Mouse (Mus musculus): ENCODE results near the gene Kazn.
A peak's percentile ranks its signal among the peaks of the same experiment; 100 is the strongest.

Gene Kazn

GRCm38 (mm10) chr4:142103081-142103671 lies 136.0 kb downstream of the Kazn start:
- no peak for DNase-seq

DNA sequence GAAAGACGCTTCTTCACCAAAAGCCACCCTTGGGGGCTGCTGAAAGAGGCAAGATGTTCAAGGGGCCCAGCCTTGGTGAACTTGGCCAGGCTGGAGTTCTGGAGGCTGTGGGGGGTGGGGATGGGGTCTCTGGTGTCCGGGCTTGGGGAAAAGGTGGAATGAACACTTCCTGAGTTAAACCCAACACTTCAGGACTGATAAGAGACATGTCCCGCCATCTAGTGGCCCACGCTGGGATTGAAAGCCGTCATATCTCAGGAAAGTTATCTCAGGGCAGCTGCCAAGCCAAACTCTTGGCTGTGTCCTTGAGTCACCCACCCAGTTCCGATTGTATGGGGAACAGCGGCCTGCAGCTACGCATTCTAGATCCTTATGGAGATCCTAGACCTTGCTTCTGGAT lies 140.9 kb downstream of the Kazn start:
- DNase-seq = peak; percentile 90 to 94

DNA sequence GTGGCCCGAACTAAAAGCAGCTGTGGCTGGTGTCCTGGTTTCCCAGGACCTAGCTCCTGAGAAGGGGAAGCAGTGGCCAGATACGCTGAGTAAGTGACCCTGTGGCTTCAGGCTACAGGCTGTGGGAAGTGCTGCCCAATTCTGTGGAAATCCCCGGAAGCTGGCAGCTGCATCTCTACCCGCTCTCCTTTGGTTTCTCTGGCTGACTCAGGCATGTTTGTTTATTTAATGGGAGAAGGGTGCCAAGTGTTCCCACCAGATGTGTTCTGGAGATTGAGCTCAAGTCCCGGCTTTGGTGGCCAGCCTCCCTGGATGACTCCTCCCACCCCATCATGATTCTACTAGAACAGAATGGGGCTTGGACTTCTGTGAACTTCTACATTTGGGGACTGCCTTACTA lies 141.3 kb downstream of the Kazn start:
- peak in 1 of 2 experiments; percentile 35 for DNase-seq

- DNase-seq = peak; percentile 92 to 94
Observed at GRCm38 (mm10) chr4:142095513-142096241, 143.5 kb downstream of the Kazn start.

DNA sequence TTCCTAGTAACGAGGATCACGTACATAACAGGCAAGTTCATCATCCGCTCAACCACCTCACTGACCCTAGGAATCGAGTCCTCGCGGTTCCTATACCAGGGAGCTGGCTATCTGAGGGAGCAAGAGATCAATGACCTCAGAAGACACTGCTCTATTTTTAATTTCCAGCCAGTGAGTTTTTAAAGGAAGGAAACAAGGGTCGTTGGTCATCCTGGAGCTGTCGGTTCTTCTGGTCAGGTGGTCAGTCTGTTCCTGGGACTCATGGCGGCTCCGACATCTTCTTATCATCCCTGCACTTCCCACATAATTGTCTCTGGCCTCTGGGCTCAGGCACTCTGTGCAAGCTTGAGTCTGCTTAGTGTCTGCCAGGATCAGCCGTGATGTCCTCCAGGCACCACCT lies 144.8 kb downstream of the Kazn start:
- DNase-seq = no peak

DNA sequence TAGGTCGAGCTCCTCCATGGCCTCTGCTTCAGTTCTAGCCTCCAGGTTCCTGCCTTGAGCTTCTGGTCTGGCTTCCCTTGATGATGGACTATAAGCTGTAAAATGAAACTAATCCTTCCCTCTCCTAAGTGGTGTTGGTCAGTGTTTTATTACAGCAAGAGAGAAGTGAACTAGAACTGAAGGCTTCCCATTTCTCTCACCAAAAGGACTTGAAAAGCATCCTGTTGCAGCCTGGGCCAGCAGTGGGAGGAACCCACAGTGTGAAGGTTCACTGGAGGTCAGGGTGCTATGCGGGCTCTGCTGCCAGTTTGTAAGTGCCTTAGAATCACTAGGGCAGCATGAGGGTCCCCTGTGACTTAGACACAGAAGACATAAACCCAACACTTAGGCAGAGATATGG lies 148.1 kb downstream of the Kazn start:
- no peak for DNase-seq

DNA sequence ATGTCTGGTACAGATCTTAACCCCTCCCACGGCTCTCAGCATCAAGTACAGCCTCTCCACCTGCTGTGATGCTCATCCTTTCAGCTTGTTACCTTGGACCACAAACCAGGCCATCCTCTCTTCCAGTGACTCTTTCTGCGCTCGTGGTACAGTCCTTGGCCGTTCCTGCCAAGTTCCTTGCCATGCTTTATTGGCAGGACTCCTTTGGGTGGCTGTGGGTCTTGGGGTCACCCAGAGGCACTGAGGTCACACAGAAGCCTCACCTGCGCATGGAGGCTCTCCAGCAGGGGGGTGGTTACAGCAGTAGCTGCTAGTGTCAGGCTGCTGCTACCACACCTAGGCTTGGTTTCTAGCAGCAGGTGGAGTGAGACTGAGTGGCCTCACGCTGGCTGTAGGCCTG lies 149.2 kb downstream of the Kazn start:
- peak; percentile 31 to 45 for DNase-seq

GRCm38 (mm10) chr4:142088836-142089235 lies 150.4 kb downstream of the Kazn start:
- DNase-seq = no peak

GRCm38 (mm10) chr4:142088409-142088808 lies 150.8 kb downstream of the Kazn start:
- DNase-seq = peak; percentile 42 to 63

DNA sequence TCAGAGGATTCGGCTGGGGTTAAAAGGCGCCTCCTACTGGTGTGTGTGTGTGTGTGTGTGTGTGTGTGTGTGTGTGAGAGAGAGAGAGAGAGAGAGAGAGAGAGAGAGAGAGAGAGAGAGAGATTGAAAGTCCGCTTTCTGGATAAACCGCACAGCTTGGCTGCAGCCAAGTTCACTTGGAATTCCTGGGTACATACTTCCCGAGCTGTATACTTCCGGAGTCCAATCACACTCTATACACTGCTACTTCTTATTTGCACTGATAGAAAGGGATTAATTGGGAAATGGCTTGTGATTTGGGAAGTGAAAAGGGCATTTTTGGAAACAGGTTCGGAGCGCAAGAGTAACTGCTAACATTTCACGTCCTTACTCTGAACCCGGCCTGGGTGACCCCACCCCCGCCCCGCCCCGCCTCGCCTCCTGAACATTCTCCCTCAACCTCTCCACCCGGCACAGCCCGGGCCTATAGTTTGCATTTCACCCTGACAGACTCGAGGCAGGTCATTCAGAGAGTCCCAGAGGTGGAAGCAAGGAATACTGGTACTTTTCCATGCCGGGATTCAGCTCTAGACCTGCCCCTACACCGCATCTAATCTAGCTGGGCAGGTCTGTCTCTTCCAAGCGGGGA lies 154.2 kb downstream of the Kazn start:
- DNase-seq = no peak

GRCm38 (mm10) chr4:142084131-142084899 lies 154.9 kb downstream of the Kazn start, which contains the start of gene Tmem51:
Gene Tmem51 (minus strand): TSS chr4:142084304.
- peak; percentile 66 to 70 for DNase-seq

- DNase-seq = peak; percentile 78 to 80
Observed at GRCm38 (mm10) chr4:142083762-142084130, 155.5 kb downstream of the Kazn start.

DNA sequence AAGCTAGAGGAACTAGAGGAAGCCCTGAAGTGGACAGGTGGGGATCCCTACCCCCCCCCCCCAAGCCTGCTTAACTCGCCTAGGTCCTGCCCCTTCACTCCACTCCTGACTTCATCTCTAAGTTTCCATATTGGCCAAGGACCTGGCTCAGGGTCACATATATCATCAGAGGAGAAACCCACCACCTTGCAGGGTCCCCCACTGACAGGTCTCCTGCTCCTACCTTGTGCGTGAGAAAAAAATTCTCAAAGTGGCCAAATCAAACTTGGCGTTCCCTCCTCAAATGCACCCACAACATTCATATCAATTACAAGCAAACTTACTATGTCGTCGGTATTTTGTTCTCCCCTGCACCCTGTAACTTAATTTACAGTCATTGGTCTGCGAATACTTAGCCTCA lies 156.0 kb downstream of the Kazn start:
- DNase-seq = no peak

DNA sequence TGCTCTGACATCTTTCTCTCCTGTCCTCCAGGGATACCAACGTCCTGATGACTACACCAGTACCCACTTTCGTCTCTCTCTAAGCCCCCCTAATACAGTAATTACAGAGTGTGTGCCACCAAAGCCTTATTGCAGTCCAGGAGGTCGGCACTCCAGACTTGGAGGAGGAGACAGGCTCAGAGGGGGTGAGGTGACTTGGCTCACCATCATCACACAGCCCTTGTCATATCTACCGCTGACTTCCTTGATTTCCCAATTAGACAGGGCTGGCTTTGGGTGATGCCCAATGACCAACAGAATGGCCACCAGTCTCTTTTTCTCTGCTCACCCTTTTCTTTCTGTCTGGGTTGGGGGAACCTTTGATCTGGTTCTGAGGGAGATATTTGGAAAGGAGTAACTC lies 156.5 kb downstream of the Kazn start:
- DNase-seq = no peak

DNA sequence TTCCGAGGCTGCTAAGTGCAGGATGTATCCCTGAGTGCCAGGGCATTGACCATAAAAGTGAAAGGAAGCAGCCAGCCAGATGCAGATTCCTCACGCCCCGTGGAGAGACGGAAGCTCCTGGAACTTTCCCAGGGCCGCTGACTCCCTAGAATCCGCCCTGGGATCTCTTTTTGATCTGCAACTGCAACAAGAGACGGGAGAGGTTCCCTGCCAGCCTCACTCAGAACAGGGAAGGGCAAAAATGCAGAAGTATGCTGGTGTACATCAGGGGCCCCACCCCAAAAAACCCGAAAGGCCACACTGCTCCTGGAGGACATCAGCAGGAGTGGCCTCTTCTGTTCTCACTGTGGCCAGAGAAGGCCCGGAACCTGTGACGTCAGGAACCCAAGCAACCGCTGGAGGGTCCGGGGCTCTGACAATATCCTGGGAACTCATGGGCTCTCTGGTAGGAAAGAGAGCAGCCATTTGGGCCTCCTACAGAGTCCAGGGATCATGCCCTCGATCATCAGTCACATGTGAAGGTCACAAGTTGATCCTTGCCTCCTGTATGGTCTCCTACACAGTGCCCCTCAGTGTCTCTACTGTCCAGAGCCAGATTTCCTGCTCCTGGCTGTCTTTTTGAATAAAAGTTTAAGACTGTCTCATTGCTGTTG lies 157.4 kb downstream of the Kazn start:
- DNase-seq = peak; percentile 61 to 68

GRCm38 (mm10) chr4:142080901-142081630 lies 158.1 kb downstream of the Kazn start:
- DNase-seq = peak; percentile 90 to 94

DNA sequence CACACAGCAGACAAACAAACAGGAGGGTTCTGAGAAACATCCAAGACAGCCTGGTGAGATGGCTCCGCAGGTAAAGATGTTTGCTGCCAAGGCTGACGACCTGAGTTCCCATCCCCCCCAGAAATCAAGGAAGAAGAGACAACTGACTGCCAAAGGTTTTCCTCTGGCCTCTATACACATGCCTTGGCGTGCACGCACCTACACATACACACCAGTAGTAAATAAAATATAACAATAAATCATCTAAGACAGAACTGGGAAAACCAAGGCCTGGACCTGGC lies 158.8 kb downstream of the Kazn start:
- DNase-seq = no peak

GRCm38 (mm10) chr4:142079629-142080486 lies 159.3 kb downstream of the Kazn start:
- DNase-seq = no peak

DNA sequence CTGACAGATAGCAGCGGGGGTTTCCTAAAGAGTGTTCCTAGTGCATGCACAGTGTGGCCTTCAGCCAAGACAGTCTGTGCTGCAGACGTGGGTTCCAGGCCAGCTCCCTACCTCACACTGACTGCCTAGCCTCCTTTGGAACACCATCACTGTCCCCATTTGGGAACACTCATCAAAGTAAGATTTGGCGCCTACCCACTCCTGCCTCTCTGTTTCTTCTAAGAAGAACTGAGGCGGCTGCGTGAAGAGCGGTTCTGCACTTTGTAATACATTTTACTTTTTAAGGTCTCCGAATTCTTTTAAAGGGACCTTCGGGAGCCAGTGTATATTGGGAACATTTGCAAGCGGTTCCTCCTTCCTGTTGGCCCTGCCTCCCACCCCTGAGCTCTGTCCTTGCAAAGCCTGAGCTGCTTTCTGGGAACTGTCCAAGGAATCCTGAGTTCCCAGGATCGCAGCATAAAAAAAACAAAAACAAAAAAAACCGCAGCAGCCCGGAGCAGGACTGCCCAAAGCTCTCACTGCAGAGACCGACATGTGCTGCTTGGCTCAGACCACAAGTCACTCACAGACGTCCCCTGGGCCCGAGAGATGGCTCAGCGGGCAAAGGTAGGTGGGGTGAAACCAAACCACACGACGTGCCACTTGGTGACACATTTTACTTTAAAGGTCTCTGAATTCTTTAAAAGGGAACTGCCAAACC lies 161.5 kb downstream of the Kazn start:
- DNase-seq = peak; percentile 63 to 70

DNA sequence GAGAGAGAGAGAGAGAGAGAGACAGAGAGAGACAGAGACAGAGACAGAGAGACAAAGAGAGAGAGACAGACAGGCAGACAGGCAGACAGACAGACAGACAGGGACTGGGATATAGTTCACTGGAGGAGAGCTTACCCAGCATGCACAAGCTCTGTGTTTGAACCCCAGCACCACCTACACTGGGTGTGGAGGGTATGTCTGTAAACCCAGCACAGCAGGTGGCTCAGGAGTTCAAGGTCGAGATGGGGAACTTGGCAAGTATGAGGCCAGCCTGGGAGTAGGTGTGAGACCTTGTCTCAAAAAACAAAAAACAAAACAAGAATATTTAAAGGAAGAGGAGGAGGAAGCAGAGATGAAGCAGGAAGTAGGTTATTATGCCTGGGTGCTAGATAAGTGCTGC lies 162.3 kb downstream of the Kazn start:
- no peak for DNase-seq

- no peak for DNase-seq
Observed at GRCm38 (mm10) chr4:142075931-142076330, 163.3 kb downstream of the Kazn start.

All from cerebellum, postnatal 14 days (tissue).